Mouse (Mus musculus): ENCODE measurements at regions not wholly inside any gene's neighbourhood (a gene's known extent, or its start where the extent isn't known, plus 50 kb on each side); places are given as distances from the start of the nearest gene placed in this dataset.

- no peaks in the 10 kb centered on the region for H3K36me3 ChIP-seq (replicated peaks)
- H3K4me1 ChIP-seq (ENCODE audit: insufficient read depth, low read depth, low read length) = no peaks in the 10 kb centered on the region
- ATAC-seq (ENCODE audit: extremely low read depth, insufficient number of reproducible peaks, low FRiP score, poor library complexity, severe bottlenecking) (no peak), DNase-seq (ENCODE audit: low spot score) (no peak)
- H3K9me3 ChIP-seq (replicated peaks) = peaks cover 76% of the 10 kb centered on the region
- no peak for TF ChIP-seq TAL1 (conservative IDR thresholded peaks at IDR 0.05; ENCODE audit: low read depth, low read length)
- no peak for TF ChIP-seq GATA2 (IDR thresholded peaks at IDR 0.05; ENCODE audit: borderline replicate concordance, low read depth, low read length)
- no peak for TF ChIP-seq CTCF (IDR thresholded peaks at IDR 0.05; ENCODE audit: low read depth, low read length)
- TF ChIP-seq POLR2AphosphoS5 (IDR thresholded peaks at IDR 0.05; ENCODE audit: insufficient replicate concordance, low read depth, low read length) = no peak
- TF ChIP-seq GATA1 (IDR thresholded peaks at IDR 0.05; ENCODE audit: borderline replicate concordance, low read length) = no peak
- H3K27me3 ChIP-seq (ENCODE audit: insufficient read depth, low read length) = no peaks in the 10 kb centered on the region
- no peak overlapping the region for H3K4me3 ChIP-seq (ENCODE audit: low read depth, low read length)
Observed at GRCm38 (mm10) chr4:62755237-62755900, 195.7 kb downstream of the Rgs3 start.

- TF ChIP-seq TAL1 (conservative IDR thresholded peaks at IDR 0.05; ENCODE audit: low read depth, low read length) = no peak
- no peak for TF ChIP-seq GATA1 (IDR thresholded peaks at IDR 0.05; ENCODE audit: borderline replicate concordance, low read length)
- no peak for TF ChIP-seq CTCF (IDR thresholded peaks at IDR 0.05; ENCODE audit: low read depth, low read length)
- no peak for TF ChIP-seq POLR2AphosphoS5 (IDR thresholded peaks at IDR 0.05; ENCODE audit: insufficient replicate concordance, low read depth, low read length)
- TF ChIP-seq GATA2 (IDR thresholded peaks at IDR 0.05; ENCODE audit: borderline replicate concordance, low read depth, low read length) = no peak
- no peak for DNase-seq (ENCODE audit: low spot score)
- Histone ChIP-seq H3K4me1 (ENCODE audit: insufficient read depth, low read depth, low read length) (no peaks in the 10 kb centered on the region), H3K9me3 (replicated peaks) (peaks cover 87% of the 10 kb centered on the region), H3K27me3 (ENCODE audit: insufficient read depth, low read length) (no peaks in the 10 kb centered on the region), H3K4me3 (ENCODE audit: low read depth, low read length) (no peak overlapping the region), H3K36me3 (replicated peaks) (no peaks in the 10 kb centered on the region)
- ATAC-seq (ENCODE audit: extremely low read depth, insufficient number of reproducible peaks, low FRiP score, poor library complexity, severe bottlenecking) = no peak
Observed at GRCm38 (mm10) chr4:62756721-62757206, 197.1 kb downstream of the Rgs3 start.

- no peak for DNase-seq (ENCODE audit: low spot score)
- no peak for ATAC-seq (ENCODE audit: extremely low read depth, insufficient number of reproducible peaks, low FRiP score, poor library complexity, severe bottlenecking)
- Histone ChIP-seq H3K4me1 (ENCODE audit: insufficient read depth, low read depth, low read length) (no peaks in the 10 kb centered on the region), H3K9me3 (replicated peaks) (peaks cover 77% of the 10 kb centered on the region), H3K36me3 (replicated peaks) (no peaks in the 10 kb centered on the region), H3K27me3 (ENCODE audit: insufficient read depth, low read length) (no peaks in the 10 kb centered on the region), H3K4me3 (ENCODE audit: low read depth, low read length) (no peak overlapping the region)
- TF ChIP-seq TAL1 (conservative IDR thresholded peaks at IDR 0.05; ENCODE audit: low read depth, low read length) (no peak), POLR2AphosphoS5 (IDR thresholded peaks at IDR 0.05; ENCODE audit: insufficient replicate concordance, low read depth, low read length) (no peak), CTCF (IDR thresholded peaks at IDR 0.05; ENCODE audit: low read depth, low read length) (no peak), GATA2 (IDR thresholded peaks at IDR 0.05; ENCODE audit: borderline replicate concordance, low read depth, low read length) (no peak), GATA1 (IDR thresholded peaks at IDR 0.05; ENCODE audit: borderline replicate concordance, low read length) (no peak)
Observed at GRCm38 (mm10) chr4:62760748-62761604, 201.3 kb downstream of the Rgs3 start.

GRCm38 (mm10) chr4:62761672-62762071, 202.0 kb downstream of the Rgs3 start:
- ATAC-seq (ENCODE audit: extremely low read depth, insufficient number of reproducible peaks, low FRiP score, poor library complexity, severe bottlenecking) (no peak), DNase-seq (ENCODE audit: low spot score) (no peak)
- TF ChIP-seq CTCF (IDR thresholded peaks at IDR 0.05; ENCODE audit: low read depth, low read length) (0 out of 2 replicates have a peak, but pooled peaks have one; percentile 4), GATA2 (IDR thresholded peaks at IDR 0.05; ENCODE audit: borderline replicate concordance, low read depth, low read length) (no peak)

GRCm38 (mm10) chr4:62763990-62764389, 201.4 kb upstream of the Zfp618 start:
- DNase-seq (ENCODE audit: low spot score) = no peak
- Histone ChIP-seq H3K27me3 (ENCODE audit: insufficient read depth, low read length) (no peaks in the 10 kb centered on the region), H3K9me3 (replicated peaks) (peaks cover 75% of the 10 kb centered on the region), H3K4me3 (ENCODE audit: low read depth, low read length) (no peak overlapping the region), H3K4me1 (ENCODE audit: insufficient read depth, low read depth, low read length) (no peaks in the 10 kb centered on the region), H3K36me3 (replicated peaks) (no peaks in the 10 kb centered on the region)
- TF ChIP-seq GATA1 (IDR thresholded peaks at IDR 0.05; ENCODE audit: borderline replicate concordance, low read length) = no peak
- TF ChIP-seq POLR2AphosphoS5 (IDR thresholded peaks at IDR 0.05; ENCODE audit: insufficient replicate concordance, low read depth, low read length) = no peak
- no peak for TF ChIP-seq GATA2 (IDR thresholded peaks at IDR 0.05; ENCODE audit: borderline replicate concordance, low read depth, low read length)
- TF ChIP-seq TAL1 (conservative IDR thresholded peaks at IDR 0.05; ENCODE audit: low read depth, low read length) = no peak
- no peak for TF ChIP-seq CTCF (IDR thresholded peaks at IDR 0.05; ENCODE audit: low read depth, low read length)
- no peak for ATAC-seq (ENCODE audit: extremely low read depth, insufficient number of reproducible peaks, low FRiP score, poor library complexity, severe bottlenecking)

More at GRCm38 (mm10) chr4:62761672-62762071, 202.0 kb downstream of the Rgs3 start:
- Histone ChIP-seq H3K4me3 (ENCODE audit: low read depth, low read length) (no peak overlapping the region), H3K4me1 (ENCODE audit: insufficient read depth, low read depth, low read length) (no peaks in the 10 kb centered on the region), H3K36me3 (replicated peaks) (no peaks in the 10 kb centered on the region), H3K27me3 (ENCODE audit: insufficient read depth, low read length) (no peaks in the 10 kb centered on the region), H3K9me3 (replicated peaks) (peaks cover 76% of the 10 kb centered on the region)
